Mouse (Mus musculus): Measurements from ENCODE around the gene Spem2. TPM values are rescaled to one million over a fixed set of nuclear protein-coding genes. Genes with fewer than 3 reads are reported as not detected.
A peak's percentile ranks its signal among the peaks of the same experiment; 100 is the strongest.

Spem2 gene
- polyA plus RNA-seq, 1 experiment: not detected

GRCm38 (mm10) chr11:69837952-69838713 lies 19.9 kb upstream of the Spem2 start, which contains the start of gene Tmem256:
Gene Tmem256 (plus strand): TSS chr11:69838514.
- under 1% methylated on average over 34 of the region's 34 CpGs for WGBS
- H3K27ac ChIP-seq (ENCODE audit: control insufficient read depth, insufficient read depth, low read depth, low read length, poor library complexity): peak within 1 kb of the TSS; percentile 75
- H3K4me3 ChIP-seq (replicated peaks; ENCODE audit: control insufficient read depth, low read depth, low read length): peak within 1 kb of the TSS; percentile 89
- H3K4me1 ChIP-seq (ENCODE audit: control insufficient read depth, insufficient read depth, low read length): peaks cover 2% of the 10 kb centered on the region
- TF ChIP-seq POLR2A (IDR thresholded peaks at IDR 0.05; ENCODE audit: borderline replicate concordance, control insufficient read depth, low read depth, low read length): peak; percentile 91; the same call in 1 of the 2 replicates
- no peak for TF ChIP-seq CTCF (IDR thresholded peaks at IDR 0.05; ENCODE audit: control insufficient read depth, insufficient read depth, low read length)

GRCm38 (mm10) chr11:69837604-69837951 lies 19.3 kb upstream of the Spem2 start, which contains the start of gene Nlgn2:
Gene Nlgn2 (minus strand): TSS chr11:69837784.
- Histone ChIP-seq H3K4me3 (replicated peaks; ENCODE audit: control insufficient read depth, low read depth, low read length) (peak within 1 kb of the TSS; percentile 89), H3K27ac (ENCODE audit: control insufficient read depth, insufficient read depth, low read depth, low read length, poor library complexity) (peak within 1 kb of the TSS; percentile 75), H3K4me1 (ENCODE audit: control insufficient read depth, insufficient read depth, low read length) (peaks cover 2% of the 10 kb centered on the region)
- TF ChIP-seq CTCF (IDR thresholded peaks at IDR 0.05; ENCODE audit: control insufficient read depth, insufficient read depth, low read length) (no peak), POLR2A (IDR thresholded peaks at IDR 0.05; ENCODE audit: borderline replicate concordance, control insufficient read depth, low read depth, low read length) (no peak)
- WGBS: under 1% methylated on average over 32 of the region's 32 CpGs

- TF ChIP-seq POLR2A (IDR thresholded peaks at IDR 0.05; ENCODE audit: borderline replicate concordance, control insufficient read depth, low read depth, low read length) (no peak), CTCF (IDR thresholded peaks at IDR 0.05; ENCODE audit: control insufficient read depth, insufficient read depth, low read length) (no peak)
- Histone ChIP-seq H3K4me3 (replicated peaks; ENCODE audit: control insufficient read depth, low read depth, low read length) (peak overlapping the region; percentile 1), H3K4me1 (ENCODE audit: control insufficient read depth, insufficient read depth, low read length) (peaks cover 2% of the 10 kb centered on the region), H3K27ac (ENCODE audit: control insufficient read depth, insufficient read depth, low read depth, low read length, poor library complexity) (no peak overlapping the region)
- WGBS: 4% methylated on average over 52 of the region's 52 CpGs
Measured at GRCm38 (mm10) chr11:69836703-69837576, 18.7 kb upstream of the Spem2 start.

- Histone ChIP-seq H3K4me3 (replicated peaks; ENCODE audit: control insufficient read depth, low read depth, low read length) (no peak overlapping the region), H3K4me1 (ENCODE audit: control insufficient read depth, insufficient read depth, low read length) (peaks cover 2% of the 10 kb centered on the region), H3K27ac (ENCODE audit: control insufficient read depth, insufficient read depth, low read depth, low read length, poor library complexity) (no peak overlapping the region)
- TF ChIP-seq POLR2A (IDR thresholded peaks at IDR 0.05; ENCODE audit: borderline replicate concordance, control insufficient read depth, low read depth, low read length): no peak
- no peak for TF ChIP-seq CTCF (IDR thresholded peaks at IDR 0.05; ENCODE audit: control insufficient read depth, insufficient read depth, low read length)
- WGBS: 54% methylated on average over 4 of the region's 4 CpGs
Measured at GRCm38 (mm10) chr11:69835966-69836335, 17.7 kb upstream of the Spem2 start.

- no peak for TF ChIP-seq CTCF (IDR thresholded peaks at IDR 0.05; ENCODE audit: control insufficient read depth, insufficient read depth, low read length)
- no peak for TF ChIP-seq POLR2A (IDR thresholded peaks at IDR 0.05; ENCODE audit: borderline replicate concordance, control insufficient read depth, low read depth, low read length)
- no peak overlapping the region for H3K4me3 ChIP-seq (replicated peaks; ENCODE audit: control insufficient read depth, low read depth, low read length)
- 57% methylated on average over 9 of the region's 9 CpGs for WGBS
- H3K4me1 ChIP-seq (ENCODE audit: control insufficient read depth, insufficient read depth, low read length): peaks cover 2% of the 10 kb centered on the region
- H3K27ac ChIP-seq (ENCODE audit: control insufficient read depth, insufficient read depth, low read depth, low read length, poor library complexity): no peak overlapping the region
Measured at GRCm38 (mm10) chr11:69835326-69835965, 17.2 kb upstream of the Spem2 start.

- peak overlapping the region; percentile 29 for H3K4me3 ChIP-seq (replicated peaks; ENCODE audit: control insufficient read depth, low read depth, low read length)
- H3K27ac ChIP-seq (ENCODE audit: control insufficient read depth, insufficient read depth, low read depth, low read length, poor library complexity): no peak overlapping the region
- H3K4me1 ChIP-seq (ENCODE audit: control insufficient read depth, insufficient read depth, low read length): peaks cover 2% of the 10 kb centered on the region
- peak; percentile 28; the same call in 1 of the 2 replicates for TF ChIP-seq POLR2A (IDR thresholded peaks at IDR 0.05; ENCODE audit: borderline replicate concordance, control insufficient read depth, low read depth, low read length)
- TF ChIP-seq CTCF (IDR thresholded peaks at IDR 0.05; ENCODE audit: control insufficient read depth, insufficient read depth, low read length): no peak
- WGBS: 6% methylated on average over 28 of the region's 48 CpGs
Measured at GRCm38 (mm10) chr11:69834001-69834549, 15.8 kb upstream of the Spem2 start.

GRCm38 (mm10) chr11:69833554-69833953 lies 15.3 kb upstream of the Spem2 start:
- 35% methylated on average over 8 of the region's 8 CpGs for WGBS
- Histone ChIP-seq H3K4me3 (replicated peaks; ENCODE audit: control insufficient read depth, low read depth, low read length) (peak overlapping the region; percentile 29), H3K4me1 (ENCODE audit: control insufficient read depth, insufficient read depth, low read length) (peaks cover 2% of the 10 kb centered on the region), H3K27ac (ENCODE audit: control insufficient read depth, insufficient read depth, low read depth, low read length, poor library complexity) (no peak overlapping the region)
- TF ChIP-seq CTCF (IDR thresholded peaks at IDR 0.05; ENCODE audit: control insufficient read depth, insufficient read depth, low read length) (no peak), POLR2A (IDR thresholded peaks at IDR 0.05; ENCODE audit: borderline replicate concordance, control insufficient read depth, low read depth, low read length) (no peak)
